Mouse (Mus musculus) testis, adult 2 months (tissue): ENCODE data around the gene Slbp. TPM values are rescaled to one million over a fixed set of nuclear protein-coding genes. Genes with fewer than 3 reads are reported as not detected.

Experiments used
- H3K27ac ChIP-seq: fragments of 200-500 bp; 2 replicates; pipeline ENCODE4 v1.5.1; 2012; ENCODE audit warnings: low read depth, low read length; ENCODE audit not compliant: control insufficient read depth, insufficient read depth
- H3K27me3 ChIP-seq: fragments of 200-500 bp; 2 replicates; pipeline ENCODE4 v1.6.1; 2012; ENCODE audit warnings: mild to moderate bottlenecking, low read length, moderate library complexity; ENCODE audit not compliant: control insufficient read depth, insufficient read depth
- H3K36me3 ChIP-seq: fragments of 200-500 bp; 2 replicates; pipeline ENCODE4 v1.6.1; 2012; ENCODE audit warnings: mild to moderate bottlenecking, low read length; ENCODE audit not compliant: control insufficient read depth, insufficient read depth
- H3K4me1 ChIP-seq: fragments of 200-500 bp; 2 replicates; pipeline ENCODE4 v1.6.1; 2012; ENCODE audit warnings: low read length; ENCODE audit not compliant: control insufficient read depth, insufficient read depth
- H3K4me3 ChIP-seq: fragments of 200-500 bp; 2 replicates; pipeline ENCODE4 v1.5.1; 2012; ENCODE audit warnings: low read depth, mild to moderate bottlenecking, low read length, moderate library complexity, mixed read lengths; ENCODE audit not compliant: control insufficient read depth
- CTCF ChIP-seq: fragments of 200-500 bp; IDR thresholded peaks from 2 replicates; pipeline ENCODE4 v1.5.1; 2012; ENCODE audit warnings: low read depth, mild to moderate bottlenecking, inconsistent platforms, low read length, moderate library complexity; ENCODE audit not compliant: control insufficient read depth, insufficient read depth, insufficient replicate concordance
- POLR2A ChIP-seq: fragments of 200-500 bp; IDR thresholded peaks from 2 replicates; pipeline ENCODE4 v1.6.1; 2012; ENCODE audit warnings: low read depth, mild to moderate bottlenecking, inconsistent platforms, low read length, moderate library complexity; ENCODE audit not compliant: control insufficient read depth
- polyA plus RNA-seq: library from polyadenylated mRNA; depleted of rRNA; stranded (reverse); fragments of >200 nt; gene quantifications from 2 replicates; pipeline ENCODE4 v1.2.3, GENCODE M21; 2012

Slbp gene
- polyA plus RNA-seq, 1 experiment: 68.0 TPM

DNA sequence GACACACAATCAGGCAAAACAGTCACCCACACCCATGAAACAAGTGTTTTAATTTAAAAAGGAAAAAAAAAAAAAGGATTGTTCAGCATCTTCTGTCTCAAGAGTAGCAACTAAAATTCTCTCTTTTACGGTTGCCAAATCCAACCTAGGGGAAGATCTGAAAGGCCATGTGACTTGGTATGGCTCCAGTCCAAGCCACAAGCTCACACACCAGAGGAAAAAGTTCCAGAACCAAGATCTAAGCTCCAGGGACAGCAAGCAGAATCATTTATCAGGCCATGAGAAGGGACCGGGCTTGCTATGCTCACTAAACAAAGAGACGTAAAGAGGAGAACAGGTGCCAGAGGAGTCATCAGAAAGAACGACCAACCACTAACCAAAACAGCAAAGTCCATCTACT, 24.4 kb downstream of the Slbp start:
- peaks cover 5% of the 10 kb centered on the region for H3K4me1 ChIP-seq
- no peak for TF ChIP-seq CTCF
- TF ChIP-seq POLR2A: no peak
- no peaks in the 10 kb centered on the region for H3K27me3 ChIP-seq
- H3K4me3 ChIP-seq: peak overlapping the region; percentile 10; the same call in 1 of the 2 replicates
- 0 out of 2 replicates have a peak overlapping the region, but pooled peaks have one; percentile 5 for H3K27ac ChIP-seq
- no peaks in the 10 kb centered on the region for H3K36me3 ChIP-seq

GRCm38 (mm10) chr5:33623766-33624165, 28.6 kb downstream of the Slbp start:
- H3K4me1 ChIP-seq: peaks cover 3% of the 10 kb centered on the region; the same call in 1 of the 2 replicates
- H3K27me3 ChIP-seq: no peaks in the 10 kb centered on the region
- no peaks in the 10 kb centered on the region for H3K36me3 ChIP-seq
- TF ChIP-seq CTCF (no peak), POLR2A (no peak)
- no peak overlapping the region for H3K4me3 ChIP-seq
- no peak overlapping the region for H3K27ac ChIP-seq

GRCm38 (mm10) chr5:33622671-33623070, 29.7 kb downstream of the Slbp start:
- H3K27ac ChIP-seq: no peak overlapping the region
- no peaks in the 10 kb centered on the region for H3K27me3 ChIP-seq
- no peak for TF ChIP-seq CTCF
- no peak for TF ChIP-seq POLR2A
- no peaks in the 10 kb centered on the region for H3K4me1 ChIP-seq
- no peak overlapping the region for H3K4me3 ChIP-seq
- H3K36me3 ChIP-seq: no peaks in the 10 kb centered on the region

- no peak for TF ChIP-seq CTCF
- no peak for TF ChIP-seq POLR2A
- no peak overlapping the region for H3K27ac ChIP-seq
- H3K4me1 ChIP-seq: no peaks in the 10 kb centered on the region
- H3K36me3 ChIP-seq: no peaks in the 10 kb centered on the region
- no peaks in the 10 kb centered on the region for H3K27me3 ChIP-seq
- no peak overlapping the region for H3K4me3 ChIP-seq
These were observed 38.0 kb downstream of the Slbp start for GRCm38 (mm10) chr5:33614391-33614790.

DNA sequence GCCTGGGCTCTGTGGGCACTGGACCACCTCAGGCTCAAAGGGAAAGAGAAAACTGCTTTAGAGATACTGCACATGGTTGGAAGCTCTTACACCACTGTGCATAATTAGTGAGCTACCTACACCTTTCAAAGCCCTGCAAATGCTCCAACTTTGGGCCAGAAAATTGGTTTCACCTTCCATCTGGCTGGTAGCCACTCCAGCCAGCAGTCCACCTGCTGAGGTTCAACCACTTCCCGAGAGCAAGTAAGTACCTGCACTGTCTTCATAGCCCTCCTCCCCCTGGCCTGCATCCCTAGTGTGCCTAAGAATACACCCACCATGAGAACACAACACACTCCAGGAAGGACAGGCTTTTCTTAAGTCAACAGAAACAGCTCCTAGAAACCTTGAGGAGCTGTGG, 40.6 kb downstream of the Slbp start:
- H3K4me3 ChIP-seq: no peak overlapping the region
- TF ChIP-seq POLR2A: no peak
- no peak for TF ChIP-seq CTCF
- H3K36me3 ChIP-seq: no peaks in the 10 kb centered on the region; the same call in none of the 2 replicates
- H3K4me1 ChIP-seq: no peaks in the 10 kb centered on the region
- no peak overlapping the region for H3K27ac ChIP-seq
- no peaks in the 10 kb centered on the region for H3K27me3 ChIP-seq

GRCm38 (mm10) chr5:33609226-33609625, 43.1 kb downstream of the Slbp start:
- no peaks in the 10 kb centered on the region; the same call in none of the 2 replicates for H3K36me3 ChIP-seq
- no peaks in the 10 kb centered on the region for H3K4me1 ChIP-seq
- H3K27ac ChIP-seq: no peak overlapping the region
- H3K27me3 ChIP-seq: no peaks in the 10 kb centered on the region
- TF ChIP-seq POLR2A: no peak
- no peak overlapping the region for H3K4me3 ChIP-seq

DNA sequence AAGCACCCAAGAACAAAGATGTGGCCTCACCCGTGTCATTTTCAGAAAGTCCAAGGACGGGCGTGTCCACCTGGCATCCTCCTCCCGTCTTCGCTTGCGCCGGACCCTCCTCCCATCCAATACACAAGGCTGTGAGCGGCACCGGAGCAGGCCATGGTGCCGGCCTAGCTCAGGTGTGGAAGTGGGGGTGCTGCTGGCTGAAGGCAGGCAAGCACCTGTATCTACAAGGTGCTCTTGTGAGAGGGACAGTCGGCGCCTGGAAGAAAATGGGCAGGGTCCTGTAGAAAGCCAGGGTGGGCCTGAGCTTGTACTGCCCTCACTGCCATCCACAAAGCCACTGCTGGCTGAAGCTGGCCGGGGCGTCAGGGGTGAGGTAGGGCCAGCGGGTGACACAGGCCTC, 44.9 kb downstream of the Slbp start:
- H3K36me3 ChIP-seq: no peaks in the 10 kb centered on the region; the same call in none of the 2 replicates
- no peak overlapping the region for H3K4me3 ChIP-seq
- H3K27ac ChIP-seq: no peak overlapping the region
- no peaks in the 10 kb centered on the region for H3K27me3 ChIP-seq
- TF ChIP-seq POLR2A (no peak), CTCF (no peak)
- H3K4me1 ChIP-seq: no peaks in the 10 kb centered on the region

DNA sequence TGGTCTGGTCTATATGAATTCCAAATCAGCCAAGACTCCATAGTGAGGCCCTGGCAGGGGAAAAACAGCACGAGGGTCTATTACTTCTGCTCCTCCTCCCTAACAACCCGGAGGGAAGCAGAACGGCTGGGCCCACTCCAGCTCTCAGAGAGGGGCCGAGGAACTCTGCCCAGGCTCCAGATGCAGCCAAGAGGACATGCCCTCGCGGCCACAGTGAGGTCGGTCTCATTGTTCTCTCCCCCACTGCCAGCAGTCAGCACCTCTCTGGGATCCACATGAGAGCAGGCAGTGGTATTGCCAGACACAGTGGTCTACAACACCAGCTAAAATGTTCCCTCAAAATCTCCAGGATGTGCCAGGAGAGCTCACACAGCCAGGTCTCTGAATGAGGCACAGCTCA, 45.7 kb downstream of the Slbp start:
- H3K4me1 ChIP-seq: no peaks in the 10 kb centered on the region
- no peak overlapping the region for H3K27ac ChIP-seq
- TF ChIP-seq POLR2A: no peak
- no peak for TF ChIP-seq CTCF
- H3K4me3 ChIP-seq: no peak overlapping the region
- no peaks in the 10 kb centered on the region for H3K27me3 ChIP-seq
- no peaks in the 10 kb centered on the region; the same call in none of the 2 replicates for H3K36me3 ChIP-seq
